Mouse (Mus musculus): ENCODE data around the gene Treh. TPM values are rescaled to one million over a fixed set of nuclear protein-coding genes. Genes with fewer than 3 reads are reported as not detected.

The Treh gene
- polyA plus RNA-seq, 1 experiment = not detected

DNA sequence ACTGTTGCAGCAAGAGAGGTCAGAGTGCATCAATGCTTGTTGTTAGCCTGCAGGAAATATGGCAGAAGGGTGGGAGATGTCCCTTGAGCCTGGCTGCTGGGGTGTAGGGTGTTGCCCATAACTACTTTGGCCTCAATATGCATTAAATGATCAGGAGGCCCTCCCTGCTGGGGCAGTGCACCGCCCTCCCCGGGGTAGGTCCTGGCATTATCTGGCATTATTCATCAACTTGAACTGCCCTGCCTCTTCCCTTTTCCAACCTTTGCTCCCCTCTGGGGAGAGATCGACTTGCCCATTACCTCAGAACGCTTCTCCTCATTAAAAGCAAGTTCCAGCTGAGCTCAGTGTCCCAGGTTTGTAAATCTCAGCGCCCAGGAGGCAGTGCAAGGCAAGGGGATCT lies 6.5 kb downstream of the Treh start:
- no peak for DNase-seq (ENCODE audit: low read depth)
- TF ChIP-seq CTCF (IDR thresholded peaks at IDR 0.05; ENCODE audit: borderline replicate concordance, extremely low read depth, insufficient read depth, insufficient read length) = no peak
- TF ChIP-seq POLR2A (IDR thresholded peaks at IDR 0.05; ENCODE audit: borderline replicate concordance, extremely low read depth, insufficient read depth, insufficient read length, poor library complexity, severe bottlenecking) = no peak

DNA sequence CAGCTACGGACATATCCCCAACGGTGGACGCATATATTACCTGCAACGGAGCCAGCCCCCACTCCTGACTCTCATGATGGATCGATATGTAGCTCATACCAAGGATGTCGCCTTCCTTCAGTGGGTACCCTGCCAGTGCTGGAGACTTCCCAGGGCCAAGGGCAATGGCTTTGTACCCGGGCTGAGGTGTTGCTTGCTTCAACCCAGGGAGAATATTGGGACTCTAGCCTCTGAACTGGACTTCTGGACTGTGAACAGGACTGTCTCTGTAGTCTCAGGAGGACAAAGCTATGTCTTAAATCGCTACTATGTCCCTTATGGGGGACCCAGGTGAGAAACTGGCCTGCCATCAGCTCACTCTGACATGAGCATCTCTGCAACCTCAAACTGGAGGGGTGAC lies 10.0 kb downstream of the Treh start:
- TF ChIP-seq POLR2A (IDR thresholded peaks at IDR 0.05; ENCODE audit: borderline replicate concordance, extremely low read depth, insufficient read depth, insufficient read length, poor library complexity, severe bottlenecking) (no peak), CTCF (IDR thresholded peaks at IDR 0.05; ENCODE audit: borderline replicate concordance, extremely low read depth, insufficient read depth, insufficient read length) (no peak)
- DNase-seq (ENCODE audit: low read depth) = no peak

DNA sequence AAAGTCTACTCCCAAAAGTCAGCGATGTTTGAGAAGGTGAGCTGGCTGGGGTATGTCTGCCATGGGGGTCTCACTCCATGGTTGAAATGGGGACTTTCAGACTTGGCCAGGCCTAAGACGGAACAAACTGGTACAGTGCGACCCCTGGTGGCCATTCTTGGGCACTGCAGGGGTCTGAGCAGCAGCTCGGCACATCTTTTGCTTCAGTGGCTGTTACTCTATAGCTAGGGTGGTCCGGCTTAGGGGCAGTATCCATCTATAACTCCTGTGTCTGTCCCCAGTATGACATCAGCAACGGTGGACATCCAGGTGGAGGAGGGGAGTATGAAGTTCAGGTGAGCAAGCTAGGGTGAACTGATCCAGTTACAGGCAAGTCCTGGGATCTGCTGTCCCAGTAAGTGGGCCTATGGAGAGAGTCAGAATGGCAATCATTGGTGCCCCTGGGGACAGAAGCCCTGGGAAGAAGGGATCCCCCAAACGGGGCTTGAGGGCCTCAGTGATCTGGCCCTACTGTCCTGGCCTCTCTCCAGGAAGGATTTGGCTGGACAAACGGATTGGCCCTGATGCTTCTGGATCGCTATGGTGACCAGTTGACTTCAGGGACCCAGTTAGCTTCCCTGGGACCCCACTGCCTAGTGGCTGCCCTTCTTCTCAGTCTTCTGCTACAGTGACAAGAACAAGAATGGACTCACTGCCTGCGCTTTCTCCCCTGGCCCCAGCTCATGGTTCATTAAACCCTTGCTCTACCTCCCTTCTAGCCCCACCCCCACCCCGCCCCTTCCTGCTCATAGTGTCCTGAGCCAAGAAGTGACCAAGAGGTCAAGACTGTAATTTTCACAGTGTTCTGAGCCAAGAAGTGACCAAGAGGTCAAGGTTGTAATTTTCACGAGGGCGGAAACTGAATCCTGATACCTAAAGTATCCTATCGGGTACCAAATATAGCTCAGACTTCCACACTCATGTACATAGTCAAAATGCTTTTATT lies 12.6 kb downstream of the Treh start:
- TF ChIP-seq POLR2A (IDR thresholded peaks at IDR 0.05; ENCODE audit: borderline replicate concordance, extremely low read depth, insufficient read depth, insufficient read length, poor library complexity, severe bottlenecking) (no peak), CTCF (IDR thresholded peaks at IDR 0.05; ENCODE audit: borderline replicate concordance, extremely low read depth, insufficient read depth, insufficient read length) (peak; percentile 99)
- peak; percentile 85 for DNase-seq (ENCODE audit: low read depth)

DNA sequence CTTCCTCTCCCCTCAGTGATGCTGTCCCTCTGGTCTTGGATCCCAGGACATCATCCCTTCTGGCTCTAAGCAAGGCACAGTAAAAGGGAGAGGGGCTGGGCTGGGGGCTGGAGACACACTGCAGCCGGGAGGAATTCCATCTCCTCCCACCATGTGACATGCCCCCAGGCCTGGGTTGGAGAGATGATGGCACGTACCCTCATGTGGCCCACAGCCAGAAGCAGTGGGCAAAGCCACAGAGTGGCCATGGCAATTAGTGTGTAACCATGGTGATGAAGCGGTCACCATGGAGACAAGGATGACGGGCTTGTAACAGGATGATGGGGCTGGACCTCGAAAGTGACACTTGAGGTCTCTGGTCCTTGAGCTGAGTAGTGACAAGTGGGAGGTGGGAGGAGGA lies 13.6 kb downstream of the Treh start:
- no peak for TF ChIP-seq POLR2A (IDR thresholded peaks at IDR 0.05; ENCODE audit: borderline replicate concordance, extremely low read depth, insufficient read depth, insufficient read length, poor library complexity, severe bottlenecking)
- TF ChIP-seq CTCF (IDR thresholded peaks at IDR 0.05; ENCODE audit: borderline replicate concordance, extremely low read depth, insufficient read depth, insufficient read length) = no peak
- DNase-seq (ENCODE audit: low read depth) = peak; percentile 91

GRCm38 (mm10) chr9:44688013-44688412 lies 15.0 kb downstream of the Treh start:
- no peak for DNase-seq (ENCODE audit: low read depth)
- TF ChIP-seq CTCF (IDR thresholded peaks at IDR 0.05; ENCODE audit: borderline replicate concordance, extremely low read depth, insufficient read depth, insufficient read length) (no peak), POLR2A (IDR thresholded peaks at IDR 0.05; ENCODE audit: borderline replicate concordance, extremely low read depth, insufficient read depth, insufficient read length, poor library complexity, severe bottlenecking) (no peak)

DNA sequence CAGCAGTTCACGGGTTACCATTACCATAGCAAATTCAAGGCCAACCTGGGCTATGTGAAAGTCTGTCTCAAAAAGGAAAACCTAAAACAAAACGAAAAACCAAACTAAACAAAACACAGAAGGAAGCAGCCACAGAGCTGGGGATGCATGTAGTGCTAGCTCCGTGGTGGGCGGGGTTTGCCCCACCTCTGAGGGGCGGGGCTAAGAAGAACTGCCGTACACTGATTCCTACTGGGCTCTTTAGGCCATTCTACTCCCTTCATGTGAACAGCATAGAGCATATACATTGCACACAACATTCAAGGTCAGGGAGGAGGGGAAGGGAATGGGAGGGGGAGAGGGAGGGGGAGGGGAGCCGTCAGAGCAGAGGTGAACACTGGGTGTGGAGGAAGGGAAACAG lies 17.6 kb downstream of the Treh start:
- TF ChIP-seq CTCF (IDR thresholded peaks at IDR 0.05; ENCODE audit: borderline replicate concordance, extremely low read depth, insufficient read depth, insufficient read length) (no peak), POLR2A (IDR thresholded peaks at IDR 0.05; ENCODE audit: borderline replicate concordance, extremely low read depth, insufficient read depth, insufficient read length, poor library complexity, severe bottlenecking) (no peak)
- DNase-seq (ENCODE audit: low read depth) = no peak

- TF ChIP-seq POLR2A (IDR thresholded peaks at IDR 0.05; ENCODE audit: borderline replicate concordance, extremely low read depth, insufficient read depth, insufficient read length, poor library complexity, severe bottlenecking) = no peak
- no peak for TF ChIP-seq CTCF (IDR thresholded peaks at IDR 0.05; ENCODE audit: borderline replicate concordance, extremely low read depth, insufficient read depth, insufficient read length)
- peak; percentile 80 for DNase-seq (ENCODE audit: low read depth)
Observed at GRCm38 (mm10) chr9:44691671-44692520, 18.9 kb downstream of the Treh start.

DNA sequence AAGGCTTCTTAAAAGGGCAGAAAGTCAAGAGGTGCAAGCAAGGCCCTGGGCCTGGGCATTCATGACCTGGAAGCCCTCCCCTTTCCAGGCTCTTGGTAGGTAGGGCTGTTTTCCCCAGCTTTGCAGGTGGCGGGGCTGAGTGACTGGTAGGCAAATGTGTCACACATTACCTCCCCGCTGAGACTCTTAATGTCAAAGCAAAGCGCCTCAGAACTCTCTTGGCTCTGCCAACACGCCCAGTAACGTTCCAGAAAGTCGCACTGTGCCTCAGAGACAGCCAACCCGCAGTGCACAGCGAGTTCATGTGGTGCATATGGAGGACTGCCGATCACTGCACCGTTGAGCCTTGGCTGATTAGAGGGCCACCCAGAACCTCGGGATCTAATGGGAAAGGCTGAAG lies 20.0 kb downstream of the Treh start:
- TF ChIP-seq POLR2A (IDR thresholded peaks at IDR 0.05; ENCODE audit: borderline replicate concordance, extremely low read depth, insufficient read depth, insufficient read length, poor library complexity, severe bottlenecking) = no peak
- TF ChIP-seq CTCF (IDR thresholded peaks at IDR 0.05; ENCODE audit: borderline replicate concordance, extremely low read depth, insufficient read depth, insufficient read length) = no peak
- peak; percentile 57 for DNase-seq (ENCODE audit: low read depth)

GRCm38 (mm10) chr9:44697866-44698265 lies 24.8 kb downstream of the Treh start:
- TF ChIP-seq POLR2A (IDR thresholded peaks at IDR 0.05; ENCODE audit: borderline replicate concordance, extremely low read depth, insufficient read depth, insufficient read length, poor library complexity, severe bottlenecking) (no peak), CTCF (IDR thresholded peaks at IDR 0.05; ENCODE audit: borderline replicate concordance, extremely low read depth, insufficient read depth, insufficient read length) (no peak)
- DNase-seq (ENCODE audit: low read depth) = no peak

- DNase-seq (ENCODE audit: low read depth) = no peak
- TF ChIP-seq POLR2A (IDR thresholded peaks at IDR 0.05; ENCODE audit: borderline replicate concordance, extremely low read depth, insufficient read depth, insufficient read length, poor library complexity, severe bottlenecking) (no peak), CTCF (IDR thresholded peaks at IDR 0.05; ENCODE audit: borderline replicate concordance, extremely low read depth, insufficient read depth, insufficient read length) (no peak)
Observed at GRCm38 (mm10) chr9:44699196-44699595, 26.2 kb downstream of the Treh start.

DNA sequence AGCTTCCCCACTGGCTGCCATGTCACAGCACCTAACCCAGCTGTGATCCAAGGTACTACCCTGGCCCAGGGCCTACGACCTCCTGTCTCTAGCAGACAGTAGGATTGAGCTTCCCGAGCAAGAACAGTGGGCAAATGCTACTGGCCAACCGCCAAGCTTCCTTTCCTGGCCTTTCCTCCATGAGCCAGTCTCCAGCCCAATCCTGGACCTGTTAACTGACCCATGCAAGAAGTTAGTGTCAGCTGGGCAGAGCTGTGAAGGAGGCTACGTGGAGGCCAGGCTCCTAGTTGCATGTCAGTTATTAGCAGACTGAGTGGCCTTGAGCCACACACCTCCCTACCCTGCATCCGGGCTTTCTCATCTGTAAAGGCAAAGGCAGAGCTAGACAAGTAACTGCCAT lies 26.7 kb downstream of the Treh start:
- no peak for TF ChIP-seq CTCF (IDR thresholded peaks at IDR 0.05; ENCODE audit: borderline replicate concordance, extremely low read depth, insufficient read depth, insufficient read length)
- TF ChIP-seq POLR2A (IDR thresholded peaks at IDR 0.05; ENCODE audit: borderline replicate concordance, extremely low read depth, insufficient read depth, insufficient read length, poor library complexity, severe bottlenecking) = no peak

More for the DNA sequence above, 26.7 kb downstream of the Treh start:
- DNase-seq (ENCODE audit: low read depth) = no peak

Measured in brain, embryonic 14.5 days (tissue).